Mouse (Mus musculus): Measurements from ENCODE around the gene Tom1l1.

- no peak for TF ChIP-seq NELFE (IDR thresholded peaks at IDR 0.05; ENCODE audit: low read depth, low read length)
- TF ChIP-seq SMC3 (IDR thresholded peaks at IDR 0.05; ENCODE audit: low read depth, low read length), result no peak
- no peak for TF ChIP-seq KAT2A (conservative IDR thresholded peaks at IDR 0.05; ENCODE audit: low read depth, low read length)
- TF ChIP-seq CTCF (IDR thresholded peaks at IDR 0.05 in 2 of 3, conservative IDR thresholded peaks at IDR 0.05 in 1 of 3; ENCODE audit: control insufficient read depth in 1 of 3, insufficient read depth in 1 of 3, low read depth in 2 of 3, low read length in 3 of 3, poor library complexity in 1 of 3, severe bottlenecking in 1 of 3), result no peak
- no peak for TF ChIP-seq MAZ (IDR thresholded peaks at IDR 0.05; ENCODE audit: low read depth, low read length)
- peak in 1 of 2 experiments; percentile 52; a peak in 1 of 4 replicates for TF ChIP-seq EP300 (IDR thresholded peaks at IDR 0.05; ENCODE audit: low read depth in 1 of 2, low read length in 2 of 2)
- TF ChIP-seq POLR2A (IDR thresholded peaks at IDR 0.05; ENCODE audit: control insufficient read depth in 1 of 2, insufficient read depth in 1 of 2, low read depth in 1 of 2, low read length in 2 of 2, poor library complexity in 1 of 2), result no peak
- TF ChIP-seq RAD21 (IDR thresholded peaks at IDR 0.05; ENCODE audit: low read depth, low read length), result no peak
Observed at GRCm38 (mm10) chr11:90666916-90667315, 21.2 kb downstream of the Tom1l1 start.
